Mouse (Mus musculus): ENCODE data around the gene A230050P20Rik.

DNA sequence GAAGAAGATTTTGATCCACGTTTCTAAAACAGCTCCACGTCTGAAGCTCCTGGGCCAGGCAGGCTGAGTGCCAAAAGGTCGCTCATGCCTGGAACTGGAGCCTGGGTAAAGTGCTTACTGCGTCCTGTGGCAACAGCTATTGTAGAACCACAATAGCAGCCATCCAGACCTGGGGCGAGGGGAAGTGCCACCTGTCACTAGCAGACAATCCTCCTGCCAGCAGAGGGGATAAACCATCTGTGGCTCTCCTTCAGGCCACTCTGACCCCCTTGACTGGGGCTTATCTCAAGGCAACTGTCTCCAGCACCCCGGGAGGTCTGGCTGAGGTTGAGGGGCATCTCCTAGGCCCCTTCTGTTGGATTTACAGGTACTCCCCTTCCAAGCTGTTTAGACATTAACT lies 29.5 kb upstream of the A230050P20Rik start:
- TF ChIP-seq EP300 (IDR thresholded peaks at IDR 0.05; ENCODE audit: low read depth in 1 of 2, low read length in 2 of 2) (no peak), POLR2A (IDR thresholded peaks at IDR 0.05; ENCODE audit: control insufficient read depth in 1 of 2, insufficient read depth in 1 of 2, low read depth in 1 of 2, low read length in 2 of 2, poor library complexity in 1 of 2) (no peak), CTCF (IDR thresholded peaks at IDR 0.05 in 2 of 3, conservative IDR thresholded peaks at IDR 0.05 in 1 of 3; ENCODE audit: control insufficient read depth in 1 of 3, insufficient read depth in 1 of 3, low read depth in 2 of 3, low read length in 3 of 3, poor library complexity in 1 of 3, severe bottlenecking in 1 of 3) (no peak), CHD2 (IDR thresholded peaks at IDR 0.05; ENCODE audit: low read length) (no peak), POLR2AphosphoS2 (IDR thresholded peaks at IDR 0.05; ENCODE audit: low read length) (no peak), NRF1 (IDR thresholded peaks at IDR 0.05; ENCODE audit: insufficient read depth, low read depth, low read length, poor library complexity, severe bottlenecking) (no peak), ZC3H11A (IDR thresholded peaks at IDR 0.05; ENCODE audit: low read depth, low read length) (no peak), NELFE (IDR thresholded peaks at IDR 0.05; ENCODE audit: low read depth, low read length) (no peak), ETS1 (IDR thresholded peaks at IDR 0.05; ENCODE audit: low read depth, low read length) (no peak), MEF2A (IDR thresholded peaks at IDR 0.05; ENCODE audit: extremely low read depth, insufficient replicate concordance, low read depth, low read length, poor library complexity, severe bottlenecking) (no peak), USF2 (IDR thresholded peaks at IDR 0.05; ENCODE audit: borderline replicate concordance in 1 of 2, insufficient read depth in 1 of 2, low read depth in 1 of 2, low read length in 2 of 2) (no peak), ZNF384 (IDR thresholded peaks at IDR 0.05; ENCODE audit: low read depth, low read length) (no peak), GATA1 (IDR thresholded peaks at IDR 0.05; ENCODE audit: low read depth, low read length) (no peak)
